Mouse (Mus musculus): Measurements from ENCODE around the gene Rhbdd3. TPM values are rescaled to one million over a fixed set of nuclear protein-coding genes. Genes with fewer than 3 reads are reported as not detected.

Gene Rhbdd3
- polyA plus RNA-seq, 1 experiment from 2014 or later = 31.6 TPM

- Histone ChIP-seq H3K9me3 (replicated peaks) (no peaks in the 10 kb centered on the region), H3K27me3 (ENCODE audit: low read depth, poor library complexity, severe bottlenecking) (peaks cover 11% of the 10 kb centered on the region), H3K27ac (no peak overlapping the region), H3K4me1 (peaks cover 20% of the 10 kb centered on the region), H3K36me3 (no peaks in the 10 kb centered on the region), H3K4me3 (no peak overlapping the region)
- 79% methylated on average over 3 of the region's 3 CpGs for WGBS
- no peak for DNase-seq (ENCODE audit: low spot score)
Measured at GRCm38 (mm10) chr11:5145600-5145999, 46.9 kb downstream of the Rhbdd3 start.

GRCm38 (mm10) chr11:5149249-5149648 lies 50.5 kb downstream of the Rhbdd3 start:
- peaks cover 35% of the 10 kb centered on the region for H3K4me1 ChIP-seq
- 41% methylated on average over 7 of the region's 7 CpGs for WGBS
- no peaks in the 10 kb centered on the region for H3K36me3 ChIP-seq
- DNase-seq (ENCODE audit: low spot score) = no peak
- H3K9me3 ChIP-seq (replicated peaks) = no peaks in the 10 kb centered on the region
- H3K27me3 ChIP-seq (ENCODE audit: low read depth, poor library complexity, severe bottlenecking) = peaks cover 44% of the 10 kb centered on the region
- H3K27ac ChIP-seq = no peak overlapping the region
- no peak overlapping the region for H3K4me3 ChIP-seq

GRCm38 (mm10) chr11:5149955-5150354 lies 51.2 kb downstream of the Rhbdd3 start:
- 85% methylated on average over 9 of the region's 9 CpGs for WGBS
- no peak overlapping the region for H3K4me3 ChIP-seq
- DNase-seq (ENCODE audit: low spot score) = no peak
- H3K27me3 ChIP-seq (ENCODE audit: low read depth, poor library complexity, severe bottlenecking) = peaks cover 48% of the 10 kb centered on the region
- no peaks in the 10 kb centered on the region for H3K36me3 ChIP-seq
- H3K9me3 ChIP-seq (replicated peaks) = no peaks in the 10 kb centered on the region
- peaks cover 38% of the 10 kb centered on the region for H3K4me1 ChIP-seq
- H3K27ac ChIP-seq = no peak overlapping the region

GRCm38 (mm10) chr11:5150416-5151246 lies 51.9 kb downstream of the Rhbdd3 start:
- peaks cover 43% of the 10 kb centered on the region for H3K4me1 ChIP-seq
- H3K27me3 ChIP-seq (ENCODE audit: low read depth, poor library complexity, severe bottlenecking) = peaks cover 48% of the 10 kb centered on the region
- H3K27ac ChIP-seq = no peak overlapping the region
- H3K4me3 ChIP-seq = no peak overlapping the region
- no peak for DNase-seq (ENCODE audit: low spot score)
- no peaks in the 10 kb centered on the region for H3K9me3 ChIP-seq (replicated peaks)
- 66% methylated on average over 9 of the region's 9 CpGs for WGBS
- no peaks in the 10 kb centered on the region for H3K36me3 ChIP-seq

- DNase-seq (ENCODE audit: low spot score) = no peak
- Histone ChIP-seq H3K9me3 (replicated peaks) (no peaks in the 10 kb centered on the region), H3K4me1 (peaks cover 47% of the 10 kb centered on the region), H3K27me3 (ENCODE audit: low read depth, poor library complexity, severe bottlenecking) (peaks cover 48% of the 10 kb centered on the region), H3K4me3 (peak overlapping the region; percentile 64), H3K36me3 (no peaks in the 10 kb centered on the region), H3K27ac (no peak overlapping the region)
- WGBS = 35% methylated on average over 4 of the region's 4 CpGs
Measured at GRCm38 (mm10) chr11:5151247-5151630, 52.5 kb downstream of the Rhbdd3 start.

DNA sequence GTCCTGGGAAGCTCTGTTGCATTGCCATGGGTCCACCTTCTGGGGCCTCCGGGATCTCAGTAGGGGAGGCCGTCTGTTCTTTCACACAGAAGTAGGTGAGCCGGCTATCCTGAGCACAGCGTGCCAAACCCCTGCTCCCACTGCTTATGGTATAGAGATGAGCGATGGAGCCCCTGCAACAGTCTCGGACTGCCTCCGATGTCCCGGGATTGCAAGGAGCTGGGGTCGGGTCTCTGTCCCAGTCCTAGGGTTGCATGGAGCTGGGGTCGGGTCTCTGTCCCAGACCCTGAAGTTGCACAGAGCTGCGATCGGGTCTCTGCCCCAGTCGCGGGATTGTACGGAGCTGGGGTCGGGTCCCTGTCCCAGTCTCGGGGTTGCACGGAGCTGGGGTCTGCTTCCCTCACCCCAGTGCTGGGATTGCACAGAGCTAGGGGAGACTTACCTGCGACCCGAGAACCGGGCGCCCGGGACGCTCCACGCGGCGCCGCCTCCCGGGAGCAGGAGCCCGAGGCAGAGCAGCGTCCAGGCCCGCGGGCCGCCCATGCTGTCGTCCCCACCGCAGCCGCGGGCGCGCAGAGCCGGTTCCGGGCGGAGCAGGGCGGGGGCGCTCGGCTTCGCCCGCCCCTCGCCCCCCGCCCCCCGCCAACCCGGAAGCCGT lies 53.1 kb downstream of the Rhbdd3 start, which contains the start of gene Emid1:
Emid1 (minus strand) TSS at position 578 of the 658 bp plus-strand sequence.
- Histone ChIP-seq H3K36me3 (no peaks in the 10 kb centered on the region), H3K27ac (peak within 1 kb of the TSS; percentile 82), H3K27me3 (ENCODE audit: low read depth, poor library complexity, severe bottlenecking) (peaks cover 48% of the 10 kb centered on the region), H3K9me3 (replicated peaks) (no peaks in the 10 kb centered on the region), H3K4me1 (peaks cover 52% of the 10 kb centered on the region), H3K4me3 (peak within 1 kb of the TSS; percentile 64)
- DNase-seq (ENCODE audit: low spot score) = peak; percentile 72
- WGBS = under 1% methylated on average over 41 of the region's 53 CpGs

- Histone ChIP-seq H3K36me3 (no peaks in the 10 kb centered on the region), H3K4me1 (peaks cover 42% of the 10 kb centered on the region), H3K27ac (peak overlapping the region; percentile 66), H3K4me3 (no peak overlapping the region), H3K27me3 (ENCODE audit: low read depth, poor library complexity, severe bottlenecking) (peaks cover 42% of the 10 kb centered on the region), H3K9me3 (replicated peaks) (no peaks in the 10 kb centered on the region)
- WGBS = 30% methylated on average over 10 of the region's 10 CpGs
- DNase-seq (ENCODE audit: low spot score) = no peak
Measured at GRCm38 (mm10) chr11:5154961-5155805, 56.5 kb downstream of the Rhbdd3 start.

Other genes starting within 250 kb of the Rhbdd3 start
- gene Nf2, start 249.4 kb upstream of the Rhbdd3 start, polyA plus RNA-seq (2016; fragmentation: Nextera tagmentation; extraction: Ambion mirVana) = 61.4 and 63.8 TPM in 2 replicates
- 75.9 and 84.2 TPM in 2 replicates for gene Nipsnap1, start 225.0 kb upstream of the Rhbdd3 start, polyA plus RNA-seq (2016; fragmentation: Nextera tagmentation; extraction: Ambion mirVana)
- gene Thoc5, start 203.6 kb upstream of the Rhbdd3 start, polyA plus RNA-seq (2016; fragmentation: Nextera tagmentation; extraction: Ambion mirVana) = 46.3 and 47.5 TPM in 2 replicates
- gene Nefh, start 150.9 kb upstream of the Rhbdd3 start, polyA plus RNA-seq (2016; fragmentation: Nextera tagmentation; extraction: Ambion mirVana) = 0.08 TPM in 1 of 2 replicates, not detected in the other
- 49.2 and 60.2 TPM in 2 replicates for gene Ap1b1, start 112.1 kb upstream of the Rhbdd3 start, polyA plus RNA-seq (2016; fragmentation: Nextera tagmentation; extraction: Ambion mirVana)
- 0.34 and 0.51 TPM in 2 replicates for gene Rasl10a, start 40.8 kb upstream of the Rhbdd3 start, polyA plus RNA-seq (2016; fragmentation: Nextera tagmentation; extraction: Ambion mirVana)
- 27.5 and 34.4 TPM in 2 replicates for gene Gas2l1, start 33.6 kb upstream of the Rhbdd3 start, polyA plus RNA-seq (2016; fragmentation: Nextera tagmentation; extraction: Ambion mirVana)
- 893 and 996 TPM in 2 replicates for gene Ewsr1, start 340 bp downstream of the Rhbdd3 start, polyA plus RNA-seq (2016; fragmentation: Nextera tagmentation; extraction: Ambion mirVana)
- 12.1 and 12.3 TPM in 2 replicates for gene Emid1, start 53.3 kb downstream of the Rhbdd3 start, polyA plus RNA-seq (2016; fragmentation: Nextera tagmentation; extraction: Ambion mirVana)
- gene Kremen1, start 162.6 kb downstream of the Rhbdd3 start, polyA plus RNA-seq (2016; fragmentation: Nextera tagmentation; extraction: Ambion mirVana) = 16.8 and 17.8 TPM in 2 replicates

Data from limb, embryonic 10.5 days (tissue).